Mouse (Mus musculus): ENCODE results near the gene Mroh8.

DNA sequence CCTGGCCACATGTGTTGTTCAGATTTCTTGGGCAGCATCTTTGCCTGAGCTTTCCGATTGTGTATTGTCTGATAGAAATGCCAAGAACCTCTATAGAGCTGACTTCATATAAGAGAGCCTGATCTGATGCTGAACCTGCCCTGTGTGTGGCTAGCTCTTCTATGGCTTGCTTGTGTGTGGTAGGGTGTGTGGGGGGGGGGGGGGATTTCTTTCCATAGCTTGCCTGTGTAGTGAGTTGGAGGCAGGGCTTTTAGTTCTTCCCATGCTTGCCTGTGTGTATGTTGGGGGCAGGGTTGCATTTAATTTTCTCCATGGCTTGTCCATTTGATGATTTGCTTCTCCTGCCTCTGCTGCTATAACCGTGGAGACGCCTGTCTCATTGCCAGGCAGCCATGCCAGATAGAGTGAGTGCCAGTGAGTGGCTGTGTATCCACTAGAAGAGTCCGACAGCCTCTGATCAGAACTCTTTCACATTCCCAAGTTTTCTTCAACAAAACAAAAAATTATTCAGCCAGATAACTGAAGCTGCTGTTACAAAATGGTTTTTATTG lies 28.4 kb upstream of the Mroh8 start:
- TF ChIP-seq NANOG (IDR thresholded peaks at IDR 0.05; ENCODE audit: borderline replicate concordance, low read length), result no peak
- TF ChIP-seq CTCF (conservative IDR thresholded peaks at IDR 0.05; ENCODE audit: low read length), result no peak

Data from E14TG2a.4 (cell line).